Mouse (Mus musculus): ENCODE results near the gene 4931422A03Rik.

Gene 4931422A03Rik

GRCm38 (mm10) chr2:103970041-103970790, 57.9 kb downstream of the 4931422A03Rik start:
- in situ Hi-C loops (cut with MboI) = loop anchor here (5.0 kb wide), 1 partner anchor 73 kb away; no protein-coding TSS in a partner anchor

GRCm38 (mm10) chr2:103969437-103970040, 58.6 kb downstream of the 4931422A03Rik start:
- in situ Hi-C loops (cut with MboI) = loop anchor here (5.0 kb wide), 1 partner anchor 72 kb away; no protein-coding TSS in a partner anchor

DNA sequence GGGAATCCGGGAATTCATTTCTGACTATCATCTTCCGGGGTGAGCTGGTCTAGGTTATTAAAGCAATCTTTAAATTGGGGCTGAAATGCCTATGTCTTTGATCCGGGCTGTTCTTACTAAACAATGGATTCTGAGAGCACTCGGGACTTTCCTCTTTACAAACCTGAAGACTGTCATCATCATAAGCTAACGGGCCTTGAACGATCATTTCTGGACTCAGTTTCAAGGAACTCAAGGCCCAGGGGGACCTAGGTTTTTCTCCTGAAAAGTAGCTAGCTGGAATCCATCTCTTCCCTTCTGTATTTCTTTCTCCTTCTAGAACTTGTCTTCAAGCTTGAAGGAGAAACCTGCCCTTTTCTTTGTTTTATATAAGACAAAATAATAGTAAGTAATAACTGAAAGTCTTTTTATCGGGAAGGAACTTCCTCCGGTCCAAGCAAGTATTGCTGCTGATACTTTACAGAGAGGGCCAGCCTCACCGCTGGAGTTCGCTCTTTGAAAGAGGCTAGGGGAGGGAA, 59.2 kb downstream of the 4931422A03Rik start:
- in situ Hi-C loops (cut with MboI) = no loop called here

GRCm38 (mm10) chr2:103968186-103968585, 60.0 kb downstream of the 4931422A03Rik start:
- in situ Hi-C loops (cut with MboI) = no loop called here

- in situ Hi-C loops (cut with MboI) = no loop called here
These were observed 62.8 kb downstream of the 4931422A03Rik start for GRCm38 (mm10) chr2:103965391-103965790.

- in situ Hi-C loops (cut with MboI) = no loop called here
These were observed 65.8 kb downstream of the 4931422A03Rik start for GRCm38 (mm10) chr2:103962349-103962748.

DNA sequence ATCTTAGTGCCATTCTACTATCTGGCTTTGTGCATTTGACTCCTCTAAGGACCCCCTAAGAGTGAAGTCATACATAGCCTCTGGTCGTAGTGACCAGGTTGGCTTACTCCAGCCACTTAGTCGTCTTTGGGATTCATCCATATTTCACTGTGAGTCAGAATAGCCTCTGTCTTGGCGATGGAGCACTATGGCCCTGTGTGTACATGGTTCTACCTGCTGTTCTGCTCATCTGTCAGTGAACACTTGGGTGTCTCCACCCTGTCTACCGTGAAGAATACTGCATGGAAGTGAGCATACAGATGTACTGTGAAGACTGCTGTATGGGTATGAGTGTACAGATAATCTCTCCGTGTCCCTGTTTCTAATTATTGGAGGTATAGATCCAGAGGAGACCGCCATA, 68.6 kb downstream of the 4931422A03Rik start:
- in situ Hi-C loops (cut with MboI) = no loop called here

DNA sequence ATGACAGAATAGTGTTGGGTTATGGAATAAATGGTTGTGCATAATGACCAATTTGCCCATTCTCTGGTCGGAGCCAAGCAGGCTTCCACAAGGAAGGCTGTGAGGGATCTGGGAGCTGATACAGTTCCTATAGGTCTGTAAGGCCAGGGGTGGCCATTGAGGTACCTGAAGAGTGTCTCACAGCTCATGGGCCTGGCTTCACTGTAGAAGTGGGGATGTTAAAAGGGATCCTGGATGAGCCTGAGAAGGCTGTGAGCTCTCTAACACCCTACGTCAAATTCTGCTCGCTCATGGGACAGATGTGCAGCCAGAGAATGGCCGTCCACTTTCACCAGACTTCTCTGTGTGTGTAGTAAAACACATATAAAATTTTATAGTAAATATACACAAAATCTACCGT, 69.1 kb downstream of the 4931422A03Rik start:
- in situ Hi-C loops (cut with MboI) = no loop called here

- in situ Hi-C loops (cut with MboI) = no loop called here
These were observed 69.5 kb downstream of the 4931422A03Rik start for GRCm38 (mm10) chr2:103958634-103959033.

GRCm38 (mm10) chr2:103957649-103958546, 70.3 kb downstream of the 4931422A03Rik start, which contains the start of gene Lmo2:
Gene Lmo2 (plus strand): TSS chr2:103957986.
- in situ Hi-C loops (cut with MboI) = no loop called here

GRCm38 (mm10) chr2:103956867-103957266, 71.3 kb downstream of the 4931422A03Rik start:
- in situ Hi-C loops (cut with MboI) = no loop called here

- in situ Hi-C loops (cut with MboI) = no loop called here
These were observed 72.4 kb downstream of the 4931422A03Rik start for GRCm38 (mm10) chr2:103955714-103956113.

DNA sequence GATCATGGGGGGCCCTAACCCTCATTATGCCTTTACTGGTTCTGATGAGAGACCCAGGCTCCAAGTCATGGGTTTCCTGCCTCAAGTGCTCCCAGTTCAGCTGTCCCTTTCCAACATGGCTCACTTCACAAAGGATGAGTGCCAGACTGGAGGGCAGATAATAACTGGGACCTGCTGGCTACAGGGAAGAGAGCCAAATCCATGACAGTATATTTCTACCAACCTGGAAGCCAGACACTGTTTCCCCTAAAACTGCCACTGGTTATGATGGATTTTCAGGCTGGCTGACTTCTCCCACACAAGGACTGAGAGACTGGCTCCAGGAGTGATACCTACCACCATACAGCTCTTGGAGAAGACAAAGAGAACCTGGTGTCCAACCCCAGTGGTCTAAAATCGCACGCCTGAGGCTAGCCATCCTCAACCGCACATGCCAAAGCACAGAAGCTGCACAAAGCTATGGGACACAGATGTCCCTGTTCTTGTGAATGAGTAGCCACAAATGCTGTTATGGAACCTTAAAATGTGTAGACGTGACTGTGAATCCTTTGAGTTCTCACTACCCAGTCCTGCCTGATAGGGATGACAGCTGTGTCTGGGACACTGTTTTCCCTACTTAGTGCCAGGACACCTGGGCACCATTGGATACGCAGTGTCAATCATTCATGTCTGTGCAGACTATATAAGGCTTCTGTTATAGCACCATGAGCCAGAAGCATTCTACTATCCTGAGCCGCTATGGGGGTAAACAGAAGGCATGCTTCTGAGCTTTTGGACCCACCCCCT, 74.9 kb downstream of the 4931422A03Rik start:
- in situ Hi-C loops (cut with MboI) = no loop called here

DNA sequence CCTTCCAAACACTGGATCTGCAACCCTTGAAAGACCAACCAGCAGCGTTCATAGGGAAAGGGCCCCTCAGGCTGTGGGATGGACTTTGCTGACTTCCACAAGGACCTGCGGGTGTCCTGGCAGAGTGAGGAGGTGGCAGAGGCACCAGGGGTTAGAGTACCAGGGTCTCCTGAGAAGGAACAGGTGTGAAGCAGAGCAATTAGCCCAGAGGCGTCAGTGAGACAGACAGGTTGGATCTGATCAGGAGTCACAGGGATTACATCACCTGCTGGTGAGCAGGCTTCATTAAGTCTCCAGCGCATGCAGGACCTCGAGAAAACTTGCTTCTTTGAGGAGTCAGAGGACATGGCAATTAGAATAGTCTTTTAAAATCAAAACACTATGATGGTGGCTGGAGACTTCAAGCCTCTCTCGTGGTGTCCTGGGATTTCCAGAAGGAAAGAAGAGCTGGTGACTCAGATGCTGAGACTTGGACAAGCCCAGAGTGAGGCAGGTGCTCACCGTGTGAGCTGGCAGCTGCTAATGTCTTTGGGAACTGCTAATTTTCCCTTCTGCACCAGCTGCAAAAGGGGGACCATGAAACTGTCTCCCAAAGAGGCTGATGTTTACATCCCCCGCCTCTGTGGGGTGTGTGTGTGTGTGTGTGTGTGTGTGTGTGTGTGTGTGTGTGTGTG, 80.0 kb downstream of the 4931422A03Rik start:
- in situ Hi-C loops (cut with MboI) = no loop called here

- in situ Hi-C loops (cut with MboI) = no loop called here
These were observed 81.3 kb downstream of the 4931422A03Rik start for GRCm38 (mm10) chr2:103946892-103947291.

- in situ Hi-C loops (cut with MboI) = no loop called here
These were observed 82.5 kb downstream of the 4931422A03Rik start for GRCm38 (mm10) chr2:103945571-103946092.

- in situ Hi-C loops (cut with MboI) = no loop called here
These were observed 83.3 kb downstream of the 4931422A03Rik start for GRCm38 (mm10) chr2:103944859-103945258.

- in situ Hi-C loops (cut with MboI) = no loop called here
These were observed 87.1 kb downstream of the 4931422A03Rik start for GRCm38 (mm10) chr2:103941085-103941484.

GRCm38 (mm10) chr2:103939003-103939402, 89.2 kb downstream of the 4931422A03Rik start:
- in situ Hi-C loops (cut with MboI) = no loop called here

GRCm38 (mm10) chr2:103938573-103938972, 89.6 kb downstream of the 4931422A03Rik start:
- in situ Hi-C loops (cut with MboI) = no loop called here

All from mature B cell (primary cell).